Mouse (Mus musculus): ENCODE data around the gene Gm10153. TPM values are rescaled to one million over a fixed set of nuclear protein-coding genes. Genes with fewer than 3 reads are reported as not detected.
"Not testable (repeated sequence)": the region's sequence is repeated elsewhere in the genome, so short reads cannot be mapped to it uniquely, and the experiment has no call there.

Gm10153 gene
- not detected for total RNA-seq (2021)
- long read RNA-seq = 0 reads

- no peak for DNase-seq (ENCODE audit: low spot score in 2 of 2)
These were observed at the start of gene Gm10153 for GRCm38 (mm10) chr7:142190289-142190688. Gene Gm10153 (minus strand): TSS chr7:142190389.

- no peak for DNase-seq (ENCODE audit: low spot score in 2 of 2)
These were observed 41.4 kb upstream of the Gm10153 start for GRCm38 (mm10) chr7:142231540-142231939.

GRCm38 (mm10) chr7:142229871-142230270 is 39.7 kb upstream of the Gm10153 start, which contains the start of gene Krtap5-5:
Gene Krtap5-5 (minus strand): TSS chr7:142229971.
- DNase-seq (ENCODE audit: low spot score in 2 of 2) = not testable (repeated sequence)

- no peak for DNase-seq (ENCODE audit: low spot score in 2 of 2)
These were observed 34.3 kb upstream of the Gm10153 start for GRCm38 (mm10) chr7:142224518-142224917.

GRCm38 (mm10) chr7:142212136-142212535 is 21.9 kb upstream of the Gm10153 start:
- not testable (repeated sequence) for DNase-seq (ENCODE audit: low spot score in 2 of 2)

- no peak for DNase-seq (ENCODE audit: low spot score in 2 of 2)
These were observed 21.4 kb upstream of the Gm10153 start, which contains the start of gene Gm7579 for GRCm38 (mm10) chr7:142211559-142211958. Gene Gm7579 (plus strand): TSS chr7:142211859.

GRCm38 (mm10) chr7:142206891-142207290 is 16.7 kb upstream of the Gm10153 start:
- not testable (repeated sequence) for DNase-seq (ENCODE audit: low spot score in 2 of 2)

GRCm38 (mm10) chr7:142205488-142205887 is 15.3 kb upstream of the Gm10153 start:
- DNase-seq (ENCODE audit: low spot score in 2 of 2) = no peak

- no peak for DNase-seq (ENCODE audit: low spot score in 2 of 2)
These were observed 10.9 kb upstream of the Gm10153 start, which contains the start of gene Krtap5-3 for GRCm38 (mm10) chr7:142201064-142201463. Gene Krtap5-3 (plus strand): TSS chr7:142201364.

GRCm38 (mm10) chr7:142198748-142199147 is 8.6 kb upstream of the Gm10153 start:
- peak in 1 of 2 experiments; percentile 7 for DNase-seq (ENCODE audit: low spot score in 2 of 2)

- DNase-seq (ENCODE audit: low spot score in 2 of 2) = peak in 1 of 2 experiments; percentile 1
These were observed 2.0 kb downstream of the Gm10153 start for GRCm38 (mm10) chr7:142188156-142188555.

GRCm38 (mm10) chr7:142181021-142181420 is 9.2 kb downstream of the Gm10153 start:
- no peak for DNase-seq (ENCODE audit: low spot score in 2 of 2)

GRCm38 (mm10) chr7:142178685-142179084 is 11.5 kb downstream of the Gm10153 start:
- peak in 1 of 2 experiments; percentile 33 for DNase-seq (ENCODE audit: low spot score in 2 of 2)

GRCm38 (mm10) chr7:142175905-142176304 is 14.3 kb downstream of the Gm10153 start, which contains the start of gene Krtap5-2:
Gene Krtap5-2 (minus strand): TSS chr7:142176005.
- DNase-seq (ENCODE audit: low spot score in 2 of 2) = not testable (repeated sequence)

GRCm38 (mm10) chr7:142169836-142170235 is 20.4 kb downstream of the Gm10153 start:
- DNase-seq (ENCODE audit: low spot score in 2 of 2) = peak in 1 of 2 experiments; percentile 16

GRCm38 (mm10) chr7:142165639-142166038 is 24.6 kb downstream of the Gm10153 start, which contains the start of gene Gm4553:
Gene Gm4553 (minus strand): TSS chr7:142165739.
- DNase-seq (ENCODE audit: low spot score in 2 of 2) = not testable (repeated sequence)

GRCm38 (mm10) chr7:142159366-142159765 is 30.8 kb downstream of the Gm10153 start:
- DNase-seq (ENCODE audit: low spot score in 2 of 2) = no peak

GRCm38 (mm10) chr7:142157013-142157412 is 33.2 kb downstream of the Gm10153 start, which contains the start of gene Gm29735:
Gene Gm29735 (minus strand): TSS chr7:142157113.
- DNase-seq (ENCODE audit: low spot score in 2 of 2) = not testable (repeated sequence)

- no peak for DNase-seq (ENCODE audit: low spot score in 2 of 2)
These were observed 34.9 kb downstream of the Gm10153 start for GRCm38 (mm10) chr7:142155308-142155707.

GRCm38 (mm10) chr7:142152191-142152590 is 38.0 kb downstream of the Gm10153 start:
- DNase-seq (ENCODE audit: low spot score in 2 of 2) = no peak

GRCm38 (mm10) chr7:142148633-142149032 is 41.6 kb downstream of the Gm10153 start:
- no peak for DNase-seq (ENCODE audit: low spot score in 2 of 2)

GRCm38 (mm10) chr7:142146033-142146432 is 44.2 kb downstream of the Gm10153 start:
- peak in 1 of 2 experiments; percentile 59 for DNase-seq (ENCODE audit: low spot score in 2 of 2)

GRCm38 (mm10) chr7:142145413-142145940 is 44.7 kb downstream of the Gm10153 start:
- DNase-seq (ENCODE audit: low spot score in 2 of 2) = peak in 1 of 2 experiments; percentile 2
